Mouse (Mus musculus): ENCODE results near the gene D630003M21Rik.

DNA sequence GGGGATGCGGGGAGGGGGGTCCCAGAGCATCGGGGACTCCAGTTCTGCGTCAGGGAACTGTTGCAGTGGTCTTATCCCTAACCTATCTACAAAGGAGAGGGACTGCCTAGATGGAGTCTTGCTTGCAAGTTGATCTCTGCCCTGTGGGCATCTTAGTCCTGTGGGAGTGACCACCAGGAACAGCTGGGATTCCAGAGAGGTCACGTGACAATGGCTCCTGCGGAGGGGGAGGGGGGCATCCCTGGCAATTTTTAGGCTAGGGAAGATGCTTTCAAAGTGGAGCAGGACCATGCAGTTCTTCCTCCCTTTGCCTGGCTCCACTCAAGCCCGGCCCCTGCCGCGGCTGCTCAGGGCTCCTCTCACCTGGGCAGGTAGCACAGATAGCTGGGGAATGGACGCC, 19.2 kb downstream of the D630003M21Rik start:
- TF ChIP-seq HCFC1 (IDR thresholded peaks at IDR 0.05; ENCODE audit: borderline replicate concordance, insufficient read depth, low read length) (no peak), ZC3H11A (IDR thresholded peaks at IDR 0.05; ENCODE audit: borderline replicate concordance, low read depth, low read length) (no peak), MAFK (IDR thresholded peaks at IDR 0.05; ENCODE audit: insufficient read depth, low read depth, low read length) (no peak), ZNF384 (IDR thresholded peaks at IDR 0.05; ENCODE audit: low read depth, low read length) (no peak), CHD2 (IDR thresholded peaks at IDR 0.05; ENCODE audit: low read depth, low read length) (no peak)
